Mouse (Mus musculus): Measurements from ENCODE around the gene 4930404N11Rik. TPM values are rescaled to one million over a fixed set of nuclear protein-coding genes. Genes with fewer than 3 reads are reported as not detected.

Gene 4930404N11Rik
- polyA plus RNA-seq, 1 experiment: 0.61 TPM

DNA sequence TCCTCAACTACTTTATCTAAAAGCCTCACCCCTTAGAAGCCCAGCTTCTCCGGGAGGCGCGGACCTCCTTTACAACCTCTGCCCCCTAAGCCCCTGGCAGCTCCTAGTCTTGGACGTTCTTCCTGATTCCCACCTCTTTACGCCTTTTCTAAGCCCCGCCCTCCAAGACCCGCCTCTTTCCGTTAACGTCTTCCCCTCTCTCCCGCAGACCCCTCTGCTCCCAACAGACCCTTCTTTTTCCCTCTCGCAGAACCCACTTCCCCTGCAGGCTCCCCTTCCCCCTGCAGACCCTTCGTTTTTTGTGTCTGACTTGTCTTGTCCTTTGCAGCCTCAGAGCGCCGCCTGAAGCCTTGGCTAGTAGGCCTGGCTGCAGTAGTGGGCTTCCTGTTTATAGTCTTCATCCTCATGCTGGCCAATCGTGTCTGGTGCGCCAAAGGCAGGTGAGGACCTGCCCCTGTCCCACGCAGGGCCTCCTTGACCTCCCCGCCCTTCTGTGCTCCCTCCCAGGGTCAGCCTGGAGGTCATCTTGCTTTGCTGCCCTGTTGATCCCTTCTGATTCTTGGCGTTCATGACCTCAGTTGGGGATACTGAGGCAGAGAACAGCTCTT lies 27.9 kb upstream of the 4930404N11Rik start:
- TF ChIP-seq POLR2A (IDR thresholded peaks at IDR 0.05; ENCODE audit: low read depth, low read length) (no peak), CTCF (IDR thresholded peaks at IDR 0.05; ENCODE audit: borderline replicate concordance, insufficient read depth, low read length) (no peak)
- Histone ChIP-seq H3K4me3 (ENCODE audit: insufficient read depth, low read length) (no peak overlapping the region), H3K27ac (ENCODE audit: insufficient read depth, low read length) (no peak overlapping the region), H3K4me1 (ENCODE audit: control insufficient read depth, insufficient read depth, low read length) (no peaks in the 10 kb centered on the region)

DNA sequence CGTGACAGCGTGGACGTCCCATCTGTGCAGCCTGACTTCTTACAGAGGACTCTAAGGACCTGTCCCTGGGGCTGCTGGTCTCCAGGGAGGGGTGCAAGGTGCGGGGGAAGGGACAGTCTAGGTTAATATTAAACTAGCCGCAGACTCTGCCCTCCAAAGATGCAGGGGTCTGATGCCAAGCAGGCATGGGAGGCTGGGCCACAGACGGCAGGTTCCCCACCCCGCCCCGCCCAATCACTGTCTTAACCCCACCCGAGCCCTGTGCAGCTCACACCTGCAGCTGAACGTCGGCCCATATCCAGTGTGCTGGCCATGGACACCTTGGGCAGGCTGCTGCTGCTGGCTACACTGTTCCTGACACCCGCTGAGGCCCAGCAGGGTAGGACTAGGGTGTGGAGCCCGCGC lies 27.2 kb upstream of the 4930404N11Rik start, which contains the start of gene Smim24:
Smim24 (plus strand) TSS at position 271 of the 405 bp plus-strand sequence.
- Histone ChIP-seq H3K4me3 (ENCODE audit: insufficient read depth, low read length) (no peak within 1 kb of the TSS), H3K27ac (ENCODE audit: insufficient read depth, low read length) (no peak within 1 kb of the TSS), H3K4me1 (ENCODE audit: control insufficient read depth, insufficient read depth, low read length) (no peaks in the 10 kb centered on the region)
- TF ChIP-seq CTCF (IDR thresholded peaks at IDR 0.05; ENCODE audit: borderline replicate concordance, insufficient read depth, low read length) (no peak), POLR2A (IDR thresholded peaks at IDR 0.05; ENCODE audit: low read depth, low read length) (0 out of 2 replicates have a peak, but pooled peaks have one; percentile 8)

DNA sequence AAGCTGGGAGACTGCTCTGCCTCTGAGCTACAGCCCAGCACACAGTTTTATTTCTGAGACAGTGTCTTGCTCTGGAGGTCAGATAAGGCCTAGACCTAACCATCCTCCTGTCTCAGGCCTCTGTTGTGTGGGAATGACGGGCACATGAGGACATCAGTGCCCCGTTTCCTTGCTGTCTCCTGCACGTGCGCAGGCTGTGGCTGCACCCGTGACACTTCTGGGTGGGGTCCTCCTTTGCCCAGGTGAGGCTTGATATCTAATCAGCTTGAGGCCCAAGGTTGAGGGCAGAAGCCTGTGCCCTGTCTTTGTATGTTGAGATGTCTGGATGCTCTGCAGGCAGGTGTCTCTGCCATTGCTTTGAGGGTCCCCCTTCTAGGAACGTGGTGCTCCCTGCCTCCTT lies 26.7 kb upstream of the 4930404N11Rik start:
- H3K27ac ChIP-seq (ENCODE audit: insufficient read depth, low read length): no peak overlapping the region
- no peaks in the 10 kb centered on the region for H3K4me1 ChIP-seq (ENCODE audit: control insufficient read depth, insufficient read depth, low read length)
- TF ChIP-seq POLR2A (IDR thresholded peaks at IDR 0.05; ENCODE audit: low read depth, low read length): no peak
- H3K4me3 ChIP-seq (ENCODE audit: insufficient read depth, low read length): no peak overlapping the region

DNA sequence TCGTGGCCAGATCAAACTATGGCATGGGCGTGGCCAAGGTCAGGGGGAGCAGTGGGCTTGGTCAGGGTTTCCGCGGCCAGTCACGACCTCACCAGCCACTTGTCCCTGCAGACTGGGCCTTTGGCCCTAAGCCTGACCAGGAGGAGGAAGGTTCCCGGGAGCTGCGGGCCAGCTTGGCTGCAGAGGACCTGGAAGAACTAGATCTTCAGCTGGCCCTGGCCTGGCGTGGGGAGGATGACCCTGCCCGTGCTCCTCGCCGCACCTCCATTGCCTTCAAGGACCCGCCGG lies 25.0 kb upstream of the 4930404N11Rik start:
- Histone ChIP-seq H3K27ac (ENCODE audit: insufficient read depth, low read length) (no peak overlapping the region), H3K4me3 (ENCODE audit: insufficient read depth, low read length) (no peak overlapping the region), H3K4me1 (ENCODE audit: control insufficient read depth, insufficient read depth, low read length) (no peaks in the 10 kb centered on the region)
- no peak for TF ChIP-seq POLR2A (IDR thresholded peaks at IDR 0.05; ENCODE audit: low read depth, low read length)
- no peak for TF ChIP-seq CTCF (IDR thresholded peaks at IDR 0.05; ENCODE audit: borderline replicate concordance, insufficient read depth, low read length)

DNA sequence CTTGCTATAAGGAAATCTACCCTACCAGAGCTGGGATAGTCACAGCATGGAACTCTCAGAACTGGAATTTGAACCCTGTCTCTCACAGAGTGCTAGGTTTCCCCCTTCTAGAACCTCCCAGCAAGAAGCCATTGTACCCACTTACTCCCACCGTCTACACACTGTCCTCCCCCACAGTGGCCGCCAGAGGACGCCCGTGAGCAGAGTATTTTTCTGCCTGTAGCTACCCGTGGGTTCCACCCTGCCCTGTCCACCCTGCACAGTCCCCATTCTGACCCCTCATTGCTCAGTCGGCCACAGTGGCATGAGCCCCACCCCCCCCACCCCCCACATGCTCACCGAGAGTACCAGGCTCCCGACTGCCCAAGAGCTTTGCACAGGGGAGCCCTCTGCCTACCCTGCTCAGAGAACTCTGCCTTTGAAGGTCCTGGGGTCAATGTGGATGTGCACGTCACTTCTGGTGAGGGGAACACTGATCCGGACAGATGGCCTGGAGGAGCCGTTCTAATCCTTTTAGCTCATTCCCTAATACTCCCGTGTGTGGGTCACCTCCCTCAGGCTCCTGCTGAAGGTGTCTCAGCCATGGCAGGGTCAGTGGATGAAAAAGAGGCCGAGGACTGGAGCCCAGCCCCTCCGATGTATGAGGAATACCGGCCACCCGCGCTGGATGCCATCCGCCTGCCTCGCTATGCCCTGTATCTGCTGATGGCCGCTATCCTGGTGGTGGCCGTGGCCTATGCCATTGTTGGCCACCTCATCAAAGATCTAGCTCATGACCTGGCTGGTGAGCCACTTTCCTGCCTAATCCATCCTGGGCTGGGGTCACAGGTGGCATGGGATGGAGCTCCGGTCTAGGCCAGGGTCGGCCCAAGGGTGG lies 24.4 kb upstream of the 4930404N11Rik start:
- peaks cover 2% of the 10 kb centered on the region; the same call in 1 of the 2 replicates for H3K4me1 ChIP-seq (ENCODE audit: control insufficient read depth, insufficient read depth, low read length)
- TF ChIP-seq POLR2A (IDR thresholded peaks at IDR 0.05; ENCODE audit: low read depth, low read length) (no peak), CTCF (IDR thresholded peaks at IDR 0.05; ENCODE audit: borderline replicate concordance, insufficient read depth, low read length) (peak; percentile 74)
- no peak overlapping the region for H3K27ac ChIP-seq (ENCODE audit: insufficient read depth, low read length)
- no peak overlapping the region for H3K4me3 ChIP-seq (ENCODE audit: insufficient read depth, low read length)

DNA sequence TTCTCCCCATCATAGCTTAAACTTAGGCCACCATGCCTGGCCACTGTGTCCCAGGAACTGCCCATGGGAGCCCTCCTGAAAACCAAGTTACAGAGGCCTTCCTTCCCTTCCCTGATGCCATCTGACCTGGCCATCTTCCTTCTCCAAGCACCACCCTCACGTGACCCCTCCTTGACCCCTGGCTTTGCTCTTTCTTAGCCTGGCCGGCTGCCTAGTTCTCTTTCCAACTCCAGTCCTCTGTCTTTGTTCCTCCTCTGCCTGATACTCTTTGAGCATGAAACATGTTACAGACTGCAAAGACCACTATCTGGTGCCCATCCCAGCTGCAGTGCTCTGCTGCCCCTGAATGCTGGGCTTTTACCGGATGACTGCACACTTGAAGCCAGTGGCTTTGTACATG lies 23.8 kb upstream of the 4930404N11Rik start:
- TF ChIP-seq POLR2A (IDR thresholded peaks at IDR 0.05; ENCODE audit: low read depth, low read length): no peak
- H3K4me3 ChIP-seq (ENCODE audit: insufficient read depth, low read length): no peak overlapping the region
- no peak overlapping the region for H3K27ac ChIP-seq (ENCODE audit: insufficient read depth, low read length)
- peaks cover 2% of the 10 kb centered on the region; the same call in 1 of the 2 replicates for H3K4me1 ChIP-seq (ENCODE audit: control insufficient read depth, insufficient read depth, low read length)

DNA sequence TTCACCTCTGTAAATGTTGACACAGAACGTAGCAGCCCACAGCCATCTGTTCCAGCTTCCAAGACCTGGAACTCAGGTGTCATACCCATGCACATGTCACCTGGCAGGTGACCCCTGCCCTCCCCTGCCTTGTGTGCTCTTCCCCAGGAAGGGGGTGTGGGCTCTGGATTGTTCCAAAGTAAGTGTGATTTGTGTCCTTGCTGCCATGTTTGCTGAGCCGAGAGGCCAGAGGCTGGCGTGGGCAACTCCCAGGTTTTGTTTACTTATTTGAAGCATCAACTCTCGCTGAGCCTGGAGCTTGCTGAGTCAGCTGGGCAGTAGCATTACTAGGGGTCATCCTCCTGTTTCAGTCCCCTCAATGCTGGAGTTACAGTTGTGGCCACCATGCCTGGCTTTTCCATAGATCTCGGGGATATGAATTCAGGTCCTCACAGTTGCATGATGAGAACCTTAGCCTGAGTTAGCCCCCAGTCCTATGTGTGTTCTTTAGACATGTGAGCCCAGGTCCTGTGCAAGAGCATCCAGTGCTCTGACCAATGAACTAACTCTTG lies 23.0 kb upstream of the 4930404N11Rik start, which contains the start of gene Gm48552:
Gm48552 (plus strand) TSS at position 501 of the 551 bp plus-strand sequence.
- Histone ChIP-seq H3K27ac (ENCODE audit: insufficient read depth, low read length) (no peak within 1 kb of the TSS), H3K4me3 (ENCODE audit: insufficient read depth, low read length) (no peak within 1 kb of the TSS)
- TF ChIP-seq POLR2A (IDR thresholded peaks at IDR 0.05; ENCODE audit: low read depth, low read length) (no peak), CTCF (IDR thresholded peaks at IDR 0.05; ENCODE audit: borderline replicate concordance, insufficient read depth, low read length) (no peak)

DNA sequence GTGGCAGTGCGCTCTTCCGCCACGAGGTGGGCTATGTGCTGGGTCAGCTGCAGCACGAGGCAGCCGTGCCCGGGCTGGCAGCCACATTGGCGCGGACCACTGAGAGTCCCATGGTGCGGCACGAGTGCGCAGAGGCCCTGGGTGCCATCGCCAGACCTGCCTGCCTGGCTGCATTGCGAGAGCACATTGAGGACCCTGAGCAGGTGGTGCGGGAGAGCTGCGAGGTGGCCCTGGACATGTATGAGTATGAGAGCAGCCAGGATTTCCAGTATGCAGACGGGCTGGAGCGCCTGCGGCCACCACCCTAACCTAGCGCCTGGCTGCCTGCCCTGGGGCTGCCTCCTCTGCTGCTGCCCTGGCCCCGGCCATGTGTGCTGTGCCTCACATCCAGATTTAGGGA lies 22.1 kb upstream of the 4930404N11Rik start:
- no peak overlapping the region for H3K27ac ChIP-seq (ENCODE audit: insufficient read depth, low read length)
- peaks cover 2% of the 10 kb centered on the region; the same call in 1 of the 2 replicates for H3K4me1 ChIP-seq (ENCODE audit: control insufficient read depth, insufficient read depth, low read length)
- no peak overlapping the region for H3K4me3 ChIP-seq (ENCODE audit: insufficient read depth, low read length)
- TF ChIP-seq POLR2A (IDR thresholded peaks at IDR 0.05; ENCODE audit: low read depth, low read length) (no peak), CTCF (IDR thresholded peaks at IDR 0.05; ENCODE audit: borderline replicate concordance, insufficient read depth, low read length) (no peak)

More for the DNA sequence above, 23.0 kb upstream of the 4930404N11Rik start, which contains the start of gene Gm48552:
- peaks cover 2% of the 10 kb centered on the region; the same call in 1 of the 2 replicates for H3K4me1 ChIP-seq (ENCODE audit: control insufficient read depth, insufficient read depth, low read length)

DNA sequence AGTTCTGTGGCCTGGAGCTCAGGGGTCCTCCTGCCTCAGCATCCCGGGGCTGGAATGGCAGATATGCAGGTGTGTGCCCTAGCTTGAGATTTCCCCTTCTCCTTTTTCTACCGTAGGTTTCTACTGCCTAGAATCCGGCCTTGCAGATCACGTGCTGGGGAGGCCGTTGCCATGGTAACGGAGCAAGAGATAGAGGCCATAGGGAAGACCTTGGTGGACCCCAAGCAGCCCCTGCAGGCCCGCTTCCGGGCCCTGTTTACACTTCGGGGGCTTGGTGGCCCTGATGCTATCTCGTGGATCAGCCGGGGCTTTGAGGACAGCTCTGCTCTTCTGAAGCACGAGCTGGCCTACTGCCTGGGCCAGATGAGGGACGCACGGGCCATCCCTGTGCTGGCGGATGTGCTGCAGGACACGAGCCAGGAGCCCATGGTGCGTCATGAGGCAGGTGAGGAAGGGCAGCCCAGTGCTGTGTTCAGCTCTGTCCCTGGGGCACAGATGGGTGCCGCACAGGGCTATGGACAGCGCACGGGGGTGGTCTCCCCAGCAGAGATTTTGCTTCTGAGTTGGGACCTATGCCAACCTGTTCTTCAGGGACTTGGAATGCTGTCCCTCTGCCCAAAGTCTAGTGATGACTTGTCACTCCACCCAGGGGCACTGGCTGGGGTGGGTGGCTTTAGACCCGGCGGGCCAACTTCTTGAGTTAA lies 20.1 kb upstream of the 4930404N11Rik start:
- Histone ChIP-seq H3K4me1 (ENCODE audit: control insufficient read depth, insufficient read depth, low read length) (peaks cover 2% of the 10 kb centered on the region; the same call in 1 of the 2 replicates), H3K27ac (ENCODE audit: insufficient read depth, low read length) (no peak overlapping the region), H3K4me3 (ENCODE audit: insufficient read depth, low read length) (peak overlapping the region; percentile 82)
- TF ChIP-seq CTCF (IDR thresholded peaks at IDR 0.05; ENCODE audit: borderline replicate concordance, insufficient read depth, low read length) (no peak), POLR2A (IDR thresholded peaks at IDR 0.05; ENCODE audit: low read depth, low read length) (no peak)

Measured in embryonic fibroblast, embryonic 13.5 days (primary cell).